Mouse (Mus musculus): ENCODE data around the gene 9230102O04Rik. TPM values are rescaled to one million over a fixed set of nuclear protein-coding genes. Genes with fewer than 3 reads are reported as not detected.

Gene 9230102O04Rik
- not detected in 2 replicates for polyA plus RNA-seq (2014; fragmentation: Nextera tagmentation; extraction: Ambion mirVana)

DNA sequence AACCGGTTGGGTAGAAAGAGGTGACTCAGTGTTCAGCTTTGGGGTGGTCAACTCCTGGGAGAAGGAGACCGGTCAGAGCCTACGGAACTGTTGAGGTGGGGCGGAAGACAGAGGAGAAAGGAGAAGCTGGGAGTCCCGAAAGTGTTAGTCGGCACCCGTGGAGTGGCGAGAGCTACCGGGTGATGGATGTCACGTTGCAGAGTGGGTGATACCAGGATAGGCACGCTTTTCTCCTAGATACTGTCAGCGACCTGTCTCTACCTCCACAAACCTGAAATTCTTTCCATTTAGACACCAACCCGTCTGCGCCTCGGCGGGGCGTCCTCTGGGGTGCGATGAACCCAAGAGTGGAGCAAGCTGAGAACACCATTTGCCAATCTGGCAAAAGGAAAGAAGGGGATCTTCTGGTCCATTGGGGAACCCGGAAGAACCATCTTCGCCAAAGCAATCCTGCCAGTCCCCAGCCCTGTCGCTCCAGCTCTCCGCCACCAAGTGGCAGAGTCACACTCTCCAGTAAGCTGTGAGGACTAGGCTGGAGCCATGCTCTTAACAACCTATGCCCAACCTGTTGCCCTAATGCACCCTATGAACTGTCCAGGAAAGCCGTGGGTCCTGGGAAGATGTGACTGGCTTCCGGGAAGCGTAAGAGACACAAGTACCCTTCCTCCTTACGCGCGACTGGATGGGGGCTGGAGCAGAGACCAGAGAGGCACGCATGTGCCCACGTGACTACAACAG is at the start of gene 9230102O04Rik:
TSS of gene 9230102O04Rik (minus strand) at position 628 of the 738 bp plus-strand sequence.
- WGBS: under 1% methylated on average over 30 of the region's 30 CpGs
- peak; percentile 68 for DNase-seq

DNA sequence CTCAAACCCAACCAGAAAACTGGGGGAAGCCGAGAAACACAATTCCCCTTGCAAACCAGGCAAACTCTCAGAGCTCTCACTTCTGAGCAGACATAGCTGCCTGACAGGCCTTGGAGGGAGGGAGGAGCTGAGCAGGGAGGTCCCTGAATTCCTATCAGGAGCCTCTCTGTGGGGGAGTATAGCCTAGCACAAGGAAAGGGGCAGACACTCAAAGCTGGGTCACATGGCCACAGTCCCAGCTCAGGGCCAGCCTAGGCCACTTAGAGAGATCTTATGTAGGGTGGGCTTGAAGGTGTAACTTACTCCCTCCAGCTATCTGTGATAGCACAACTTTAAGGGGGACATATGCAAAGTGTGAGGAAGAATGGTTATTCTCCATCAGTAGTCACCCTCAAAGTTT is 46.6 kb upstream of the 9230102O04Rik start:
- 25% methylated on average over 1 of the region's 1 CpGs for WGBS
- TF ChIP-seq CTCF (IDR thresholded peaks at IDR 0.05; ENCODE audit: low read depth): no peak
- ATAC-seq (ENCODE audit: insufficient read depth) (peak; percentile 76; the same call in 1 of the 2 replicates), DNase-seq (peak; percentile 23)
- no peaks in the 10 kb centered on the region for H3K9me3 ChIP-seq (ENCODE audit: low read depth, low read length)
- no peak overlapping the region for H3K4me2 ChIP-seq
- no peak overlapping the region for H3K4me3 ChIP-seq (ENCODE audit: low read depth, low read length)
- H3K4me1 ChIP-seq (ENCODE audit: insufficient read depth): no peaks in the 10 kb centered on the region
- H3K27me3 ChIP-seq (ENCODE audit: insufficient read depth, low read length): no peaks in the 10 kb centered on the region
- no peak overlapping the region for H3K9ac ChIP-seq
- no peak overlapping the region for H3K27ac ChIP-seq (ENCODE audit: low read depth)
- 0 out of 2 replicates have a peak, but pooled peaks cover 11% of the 10 kb centered on the region for H3K36me3 ChIP-seq (ENCODE audit: insufficient read depth)

More for the DNA sequence above, at the start of gene 9230102O04Rik:
- peak within 1 kb of the TSS; percentile 14; the same call in 1 of the 2 replicates for H3K4me3 ChIP-seq (ENCODE audit: low read depth, low read length)
- no peak within 1 kb of the TSS for H3K27ac ChIP-seq (ENCODE audit: low read depth)
- peak; percentile 80; the same call in 1 of the 2 replicates for ATAC-seq (ENCODE audit: insufficient read depth)
- H3K36me3 ChIP-seq (ENCODE audit: insufficient read depth): no peaks in the 10 kb centered on the region
- no peaks in the 10 kb centered on the region for H3K4me1 ChIP-seq (ENCODE audit: insufficient read depth)
- no peaks in the 10 kb centered on the region for H3K9me3 ChIP-seq (ENCODE audit: low read depth, low read length)
- peak; percentile 68 for TF ChIP-seq CTCF (IDR thresholded peaks at IDR 0.05; ENCODE audit: low read depth)
- peak within 1 kb of the TSS; percentile 49 for H3K4me2 ChIP-seq
- H3K27me3 ChIP-seq (ENCODE audit: insufficient read depth, low read length): peaks cover 93% of the 10 kb centered on the region
- no peak within 1 kb of the TSS for H3K9ac ChIP-seq

DNA sequence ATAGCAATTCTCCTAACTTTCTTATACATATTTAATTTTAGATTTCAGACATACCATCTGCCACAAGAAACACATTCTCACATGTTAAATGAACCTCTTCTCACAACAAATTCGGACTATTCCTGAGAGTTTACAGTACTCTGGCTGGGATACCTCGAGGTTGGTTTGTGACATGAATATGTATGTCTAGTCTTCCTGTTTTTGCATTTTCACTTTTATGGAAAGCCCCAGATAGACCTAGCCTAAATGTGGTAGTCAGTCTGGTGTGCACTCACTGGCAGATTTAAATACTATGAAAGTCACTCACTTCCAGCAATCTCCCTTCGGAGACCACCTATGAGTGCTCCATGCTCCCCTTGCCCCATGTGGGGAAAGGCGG is 37.6 kb upstream of the 9230102O04Rik start:
- Histone ChIP-seq H3K27ac (ENCODE audit: low read depth) (no peak overlapping the region), H3K27me3 (ENCODE audit: insufficient read depth, low read length) (no peaks in the 10 kb centered on the region), H3K4me2 (no peak overlapping the region), H3K36me3 (ENCODE audit: insufficient read depth) (no peaks in the 10 kb centered on the region), H3K4me1 (ENCODE audit: insufficient read depth) (no peaks in the 10 kb centered on the region), H3K4me3 (ENCODE audit: low read depth, low read length) (no peak overlapping the region), H3K9ac (no peak overlapping the region), H3K9me3 (ENCODE audit: low read depth, low read length) (no peaks in the 10 kb centered on the region)
- 80% methylated on average over 4 of the region's 4 CpGs for WGBS
- DNase-seq (no peak), ATAC-seq (ENCODE audit: insufficient read depth) (no peak; the same call in 1 of the 2 replicates)
- no peak for TF ChIP-seq CTCF (IDR thresholded peaks at IDR 0.05; ENCODE audit: low read depth)

DNA sequence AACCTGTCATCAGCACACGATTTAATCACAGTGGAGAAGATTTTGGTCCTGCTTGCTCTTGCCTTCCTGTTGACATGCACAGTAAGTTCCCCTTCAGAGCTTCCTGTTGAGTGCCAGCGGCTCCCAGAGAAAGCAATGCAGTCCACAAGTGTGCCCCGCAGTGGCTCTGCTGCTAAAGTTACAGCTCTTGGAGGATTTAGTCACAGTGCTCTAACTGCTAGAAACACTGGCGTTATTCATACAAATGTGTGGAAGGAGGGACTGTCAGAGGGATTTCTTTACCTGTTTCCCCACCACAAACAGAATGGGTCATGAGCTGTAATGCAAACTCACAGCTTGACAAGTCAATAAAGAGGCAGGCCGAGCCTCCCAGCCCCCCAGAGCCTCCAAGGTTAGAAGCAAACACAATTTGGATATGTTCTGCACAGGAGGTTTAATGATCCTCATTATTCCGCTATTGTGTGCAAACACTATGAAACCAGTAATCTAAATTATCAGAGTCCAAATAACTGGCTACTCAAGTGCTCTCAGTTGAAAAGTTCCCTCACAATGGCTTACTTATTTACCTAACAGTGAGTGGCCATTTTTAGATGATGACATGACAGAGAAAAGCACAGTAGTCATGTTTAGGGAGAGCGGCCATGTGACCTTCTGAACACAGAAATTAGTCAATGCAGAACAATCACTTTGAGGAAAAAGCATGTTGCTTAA is 37.0 kb upstream of the 9230102O04Rik start:
- Histone ChIP-seq H3K4me1 (ENCODE audit: insufficient read depth) (no peaks in the 10 kb centered on the region), H3K9ac (no peak overlapping the region), H3K4me3 (ENCODE audit: low read depth, low read length) (no peak overlapping the region), H3K27me3 (ENCODE audit: insufficient read depth, low read length) (no peaks in the 10 kb centered on the region), H3K9me3 (ENCODE audit: low read depth, low read length) (no peaks in the 10 kb centered on the region), H3K36me3 (ENCODE audit: insufficient read depth) (no peaks in the 10 kb centered on the region), H3K27ac (ENCODE audit: low read depth) (no peak overlapping the region), H3K4me2 (no peak overlapping the region)
- TF ChIP-seq CTCF (IDR thresholded peaks at IDR 0.05; ENCODE audit: low read depth): no peak
- WGBS: 49% methylated on average over 7 of the region's 7 CpGs
- ATAC-seq (ENCODE audit: insufficient read depth) (peak; percentile 14; the same call in 1 of the 2 replicates), DNase-seq (peak; percentile 52)

DNA sequence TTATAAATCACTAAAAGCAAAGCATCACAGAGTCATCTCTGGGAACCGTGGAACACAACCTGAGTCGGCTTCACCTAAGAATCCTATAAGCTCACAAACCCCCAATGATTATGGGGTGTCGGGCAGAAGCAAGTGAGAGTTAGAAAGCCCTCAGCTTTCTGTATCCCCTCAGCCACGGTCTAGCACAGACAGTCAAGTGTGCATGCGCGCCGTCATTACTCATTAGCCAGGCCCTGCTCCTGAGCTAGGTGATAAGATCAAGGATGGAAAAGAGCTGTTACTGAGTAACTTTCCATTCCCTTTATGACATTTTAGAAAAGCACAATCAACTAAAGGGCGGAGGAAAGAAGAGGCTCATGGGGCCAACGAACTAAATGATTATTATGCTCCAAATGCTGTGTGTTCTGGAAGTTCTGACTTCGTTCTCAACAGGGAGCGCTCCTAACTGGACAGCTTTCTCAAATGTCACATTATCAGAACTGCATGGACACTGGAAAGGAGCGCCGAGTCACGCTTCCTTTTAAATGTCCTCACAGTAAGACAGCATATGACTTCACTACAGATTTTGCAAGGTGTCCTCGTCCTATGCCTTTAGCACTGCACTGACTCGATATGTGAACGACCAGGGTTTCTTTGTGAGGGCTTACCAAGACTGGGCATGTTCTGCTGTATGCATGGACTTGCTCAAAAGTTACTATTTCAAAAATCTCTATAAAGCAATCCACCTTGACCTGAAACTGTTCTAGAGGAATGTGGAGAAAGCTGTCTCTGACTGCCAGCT is 29.5 kb upstream of the 9230102O04Rik start:
- no peak for TF ChIP-seq CTCF (IDR thresholded peaks at IDR 0.05; ENCODE audit: low read depth)
- H3K27ac ChIP-seq (ENCODE audit: low read depth): no peak overlapping the region

DNA sequence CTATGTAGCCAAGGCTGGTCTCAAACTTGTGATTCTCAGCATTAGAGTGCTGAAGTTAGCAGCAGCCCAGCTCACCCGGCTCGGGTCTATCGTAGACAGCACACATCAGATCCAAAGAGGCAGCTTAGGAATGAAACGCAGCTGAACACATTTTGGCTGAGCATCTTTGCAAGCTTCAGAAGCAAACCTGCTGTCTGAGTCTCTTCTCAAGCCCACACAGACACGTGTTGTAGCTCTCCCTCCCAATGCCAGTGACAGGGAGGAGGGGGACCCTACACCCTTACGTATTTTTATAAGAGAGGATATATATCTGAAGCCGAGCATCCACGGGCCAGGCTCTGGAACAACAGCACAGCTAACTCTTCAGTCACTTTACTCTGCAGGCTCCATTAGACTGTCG is 28.3 kb upstream of the 9230102O04Rik start:
- H3K27ac ChIP-seq (ENCODE audit: low read depth): no peak overlapping the region
- DNase-seq (no peak), ATAC-seq (ENCODE audit: insufficient read depth) (no peak)
- 0 out of 2 replicates have a peak, but pooled peaks cover 8% of the 10 kb centered on the region for H3K36me3 ChIP-seq (ENCODE audit: insufficient read depth)
- H3K9me3 ChIP-seq (ENCODE audit: low read depth, low read length): no peaks in the 10 kb centered on the region
- no peak for TF ChIP-seq CTCF (IDR thresholded peaks at IDR 0.05; ENCODE audit: low read depth)
- H3K4me2 ChIP-seq: no peak overlapping the region
- H3K9ac ChIP-seq: no peak overlapping the region
- H3K27me3 ChIP-seq (ENCODE audit: insufficient read depth, low read length): no peaks in the 10 kb centered on the region
- WGBS: 83% methylated on average over 9 of the region's 9 CpGs
- H3K4me3 ChIP-seq (ENCODE audit: low read depth, low read length): no peak overlapping the region
- no peaks in the 10 kb centered on the region for H3K4me1 ChIP-seq (ENCODE audit: insufficient read depth)

More for the DNA sequence above, 29.5 kb upstream of the 9230102O04Rik start:
- Histone ChIP-seq H3K4me3 (ENCODE audit: low read depth, low read length) (no peak overlapping the region), H3K9ac (no peak overlapping the region), H3K4me2 (no peak overlapping the region), H3K27me3 (ENCODE audit: insufficient read depth, low read length) (no peaks in the 10 kb centered on the region), H3K9me3 (ENCODE audit: low read depth, low read length) (no peaks in the 10 kb centered on the region), H3K36me3 (ENCODE audit: insufficient read depth) (0 out of 2 replicates have a peak, but pooled peaks cover 8% of the 10 kb centered on the region), H3K4me1 (ENCODE audit: insufficient read depth) (no peaks in the 10 kb centered on the region)
- DNase-seq: peak; percentile 37
- 69% methylated on average over 17 of the region's 17 CpGs for WGBS
- peak; percentile 81; the same call in 1 of the 2 replicates for ATAC-seq (ENCODE audit: insufficient read depth)

All from lung, embryonic 14.5 days (tissue).